Mouse (Mus musculus) frontal cortex, adult 2 months (tissue): ENCODE results near the gene Ache. TPM values are rescaled to one million over a fixed set of nuclear protein-coding genes. Genes with fewer than 3 reads are reported as not detected.

Experiments
- DNase-seq, 2 experiments: peaks; one replicate each; pipeline ENCODE4 v3.0.0; 2022; ENCODE audit warnings: low spot score in 1 of 2; ENCODE audit errors: extremely low spot score in 1 of 2
- polyA plus RNA-seq: library from polyadenylated mRNA; depleted of rRNA; stranded (reverse); fragments of >200 nt; gene quantifications from 2 replicates; pipeline ENCODE4 v1.2.3, GENCODE M21; 2012; rRNA removed

Ache gene
- polyA plus RNA-seq, 1 experiment, result 65.6 TPM

DNA sequence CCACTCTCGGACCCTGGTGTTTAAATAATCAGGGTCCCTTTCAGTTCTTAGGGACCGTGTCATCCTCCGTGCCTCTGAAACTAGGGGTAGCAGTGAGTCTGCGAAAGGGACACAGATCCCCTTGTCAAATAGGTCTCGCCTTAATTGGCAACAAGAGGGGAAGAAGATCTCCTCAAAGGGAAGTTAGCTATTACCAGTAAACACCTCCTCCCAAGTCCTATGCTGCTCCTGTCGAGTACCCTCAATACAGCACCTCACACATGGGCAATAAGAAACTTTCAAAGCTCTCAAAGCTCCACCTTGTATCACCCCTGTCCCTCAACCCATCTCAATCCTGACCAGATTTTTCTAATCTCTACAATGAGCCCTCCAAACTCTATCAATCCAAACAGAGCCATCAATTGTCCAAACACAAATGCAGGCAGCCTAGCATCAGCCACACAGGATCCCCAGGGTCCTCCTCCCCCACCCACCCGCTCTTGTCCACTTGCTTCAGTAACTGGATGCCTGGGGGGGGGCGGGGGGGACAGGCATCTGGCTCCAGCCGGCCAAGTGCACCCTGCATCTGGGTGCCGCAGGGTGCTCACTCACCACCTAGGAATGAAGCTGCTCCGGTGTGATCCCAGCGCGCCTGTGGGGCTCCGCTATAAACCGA lies 45.7 kb downstream of the Ache start:
- no peak for DNase-seq

DNA sequence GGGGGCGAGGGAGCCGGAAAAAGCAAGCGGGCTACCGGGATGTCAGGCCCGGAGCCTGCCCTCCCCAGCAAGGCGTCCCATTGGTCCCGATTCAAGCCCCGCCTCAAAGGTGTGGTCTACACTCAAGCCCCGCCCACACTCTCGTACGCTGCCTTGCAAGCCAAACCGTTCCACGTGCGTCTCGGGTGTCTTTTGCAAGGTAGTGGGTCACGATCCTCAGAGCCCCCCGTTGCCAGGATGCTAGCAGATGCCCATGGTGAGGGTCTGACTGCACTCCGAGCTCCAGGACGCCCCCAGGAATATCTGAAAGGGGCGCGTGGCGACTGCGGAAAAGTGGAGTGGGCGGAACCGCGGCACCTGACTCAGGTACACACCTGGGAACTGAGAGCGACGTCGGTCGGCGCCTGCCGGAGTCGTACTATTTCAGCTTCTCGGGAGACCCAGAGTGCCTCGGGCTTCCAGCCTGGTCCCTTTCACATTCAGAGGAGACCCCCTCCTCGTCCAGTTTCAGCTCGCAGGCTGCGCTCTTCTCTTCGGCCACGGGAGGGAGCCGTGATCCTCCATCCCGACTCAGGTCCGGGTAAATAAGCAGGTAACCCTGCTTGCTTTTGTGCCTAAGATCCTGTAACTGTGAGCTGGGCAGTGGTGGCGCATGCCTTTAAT lies 46.3 kb downstream of the Ache start, which contains the start of gene Slc12a9:
Gene Slc12a9 (minus strand): TSS at position 86 of the 663 bp plus-strand sequence.
- DNase-seq, result peak; percentile 91 to 93

DNA sequence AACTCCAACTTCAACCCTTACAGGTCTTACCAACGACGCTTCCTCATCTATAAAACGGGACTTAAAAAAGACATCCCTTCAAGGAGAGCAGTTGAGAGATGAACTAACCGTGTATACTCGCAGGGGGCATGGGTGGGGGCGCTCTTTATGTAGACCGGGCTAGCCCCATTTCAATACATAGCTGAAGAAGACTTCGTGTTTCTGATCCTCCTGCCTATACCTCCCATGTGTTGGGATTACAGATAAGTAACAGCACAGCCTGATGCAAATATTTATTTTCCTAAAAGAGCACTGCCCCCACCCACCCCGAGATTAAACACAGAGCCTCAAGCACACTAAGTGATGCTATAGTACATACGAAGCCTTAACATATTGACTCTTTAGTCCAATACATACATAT lies 47.0 kb downstream of the Ache start:
- no peak for DNase-seq

DNA sequence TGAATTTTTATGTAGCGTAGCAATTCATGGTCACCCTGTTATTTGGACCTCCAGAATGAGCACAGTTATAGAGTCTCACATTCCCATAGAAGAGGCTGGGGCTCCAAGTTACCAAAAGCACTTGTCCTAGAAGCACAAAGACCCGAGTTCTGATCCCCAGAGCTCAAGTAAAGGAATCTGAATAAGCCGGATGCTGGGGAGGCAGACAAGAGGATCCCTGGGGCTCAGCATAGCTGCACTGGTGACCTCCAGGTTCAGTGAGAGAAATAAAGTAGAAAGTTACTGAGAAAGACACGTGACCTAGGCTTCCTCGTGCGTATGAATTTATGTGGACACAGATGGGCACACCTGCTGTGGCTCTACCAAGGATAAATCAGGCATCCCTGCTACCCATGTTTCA lies 47.7 kb downstream of the Ache start:
- no peak for DNase-seq

DNA sequence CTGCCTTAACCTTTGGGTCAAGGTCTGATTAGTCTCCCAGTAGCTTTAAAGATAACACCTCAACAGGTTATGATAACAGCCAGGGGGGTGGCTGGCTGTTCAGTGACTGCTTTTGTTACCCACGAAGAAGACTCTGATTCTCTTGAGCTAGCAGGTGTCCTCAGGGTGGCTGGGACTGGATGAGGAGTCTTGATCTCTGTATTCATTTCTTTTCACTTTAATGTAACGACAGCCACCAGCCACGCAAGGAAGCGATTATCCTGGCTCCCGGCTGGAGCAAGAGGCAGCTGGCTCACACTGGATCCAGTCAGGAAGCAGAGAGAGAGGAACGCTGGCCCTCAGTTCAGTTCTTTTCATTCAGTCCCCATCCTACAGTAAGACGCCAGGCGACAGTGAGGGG lies 49.9 kb downstream of the Ache start:
- DNase-seq, result no peak

DNA sequence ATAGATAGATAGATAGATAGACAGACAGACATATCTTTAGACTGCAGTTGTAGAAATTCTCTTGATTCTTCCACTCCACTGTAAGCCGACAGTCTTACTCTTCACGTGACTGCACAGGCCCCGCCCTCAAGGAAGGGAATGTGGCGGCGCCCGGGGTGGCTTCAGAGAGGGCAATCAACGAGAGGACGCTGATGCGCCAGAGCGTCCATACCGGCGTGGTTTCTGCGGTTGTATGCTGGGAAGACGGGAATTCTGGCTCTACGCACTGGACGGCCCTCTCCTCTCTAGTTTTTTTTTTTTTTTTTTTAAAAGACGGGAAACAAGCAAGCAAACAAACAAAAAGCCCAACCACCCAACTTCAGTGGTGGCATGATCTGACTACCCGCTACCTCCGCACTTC lies 50.9 kb downstream of the Ache start:
- DNase-seq, result peak; percentile 84 to 93

- no peak for DNase-seq
These were observed 51.5 kb downstream of the Ache start for GRCm38 (mm10) chr5:137338663-137339289.

GRCm38 (mm10) chr5:137339290-137339979 lies 52.1 kb downstream of the Ache start:
- DNase-seq, result no peak

DNA sequence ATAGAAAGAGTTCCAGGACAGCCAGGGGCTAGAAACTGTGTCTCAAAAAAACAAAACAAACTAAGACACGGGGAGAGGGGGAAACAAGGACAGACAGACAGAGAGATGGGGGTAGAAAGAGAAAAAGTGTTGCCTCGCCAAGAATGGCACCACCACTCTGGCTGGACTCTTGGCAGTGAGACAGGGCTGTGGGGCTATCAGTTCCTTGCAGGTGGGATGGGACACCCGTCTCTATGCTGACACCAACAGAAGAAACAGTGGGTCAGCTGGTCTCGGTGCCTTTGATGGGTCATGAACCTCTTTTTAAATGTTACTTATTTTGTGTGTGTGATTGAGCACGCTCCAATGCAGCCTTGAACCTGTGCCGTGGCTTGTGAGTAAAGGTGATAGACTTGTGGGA lies 52.9 kb downstream of the Ache start:
- no peak for DNase-seq

- no peak for DNase-seq
These were observed 55.2 kb downstream of the Ache start for GRCm38 (mm10) chr5:137342407-137343012.

GRCm38 (mm10) chr5:137343412-137343811 lies 56.1 kb downstream of the Ache start:
- no peak for DNase-seq

DNA sequence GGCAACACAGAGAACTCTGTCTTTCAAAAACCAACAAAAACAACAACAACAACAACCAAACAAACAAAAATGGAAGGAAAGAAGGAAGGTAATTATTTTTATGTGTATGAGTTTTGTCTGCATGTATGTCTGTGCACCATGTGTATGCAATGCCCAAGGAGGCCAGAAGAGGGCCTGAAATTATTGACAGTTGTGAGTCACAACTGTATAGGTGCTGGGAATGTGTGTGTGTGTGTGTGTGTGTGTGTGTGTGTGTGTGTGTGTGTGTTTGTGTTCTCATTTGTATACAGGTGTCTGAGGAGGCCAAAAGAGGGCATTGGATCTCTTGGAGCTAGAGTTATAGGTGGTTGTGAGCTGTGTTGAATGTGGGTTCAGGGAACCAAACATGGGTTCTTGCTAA lies 56.5 kb downstream of the Ache start:
- DNase-seq, result no peak

Other genes with a start within 250 kb of the Ache start
- 263 and 311 TPM in 2 replicates for gene Ap1s1, start 241.4 kb upstream of the Ache start, polyA plus RNA-seq
- 1.9 and 2.5 TPM in 2 replicates for gene Serpine1, start 215.3 kb upstream of the Ache start, polyA plus RNA-seq
- 2.0 and 2.3 TPM in 2 replicates for gene Trim56, start 171.3 kb upstream of the Ache start, polyA plus RNA-seq
- 0.16 TPM in 1 of 2 replicates, not detected in the other for gene Muc3, start 138.2 kb upstream of the Ache start, polyA plus RNA-seq
- 28.3 and 33.2 TPM in 2 replicates for gene Muc3a, start 75.1 kb upstream of the Ache start, polyA plus RNA-seq
- gene Ufsp1, start 7.1 kb downstream of the Ache start, polyA plus RNA-seq, result 12.4 and 13.1 TPM in 2 replicates
- 268 and 278 TPM in 2 replicates for gene Srrt, start 20.2 kb downstream of the Ache start, polyA plus RNA-seq
- 8.5 and 9.0 TPM in 2 replicates for gene Trip6, start 26.9 kb downstream of the Ache start, polyA plus RNA-seq
- 32.6 and 34.6 TPM in 2 replicates for gene Slc12a9, start 46.1 kb downstream of the Ache start, polyA plus RNA-seq
- 5.6 and 6.0 TPM in 2 replicates for gene Ephb4, start 62.6 kb downstream of the Ache start, polyA plus RNA-seq
- gene Zan, start 189.5 kb downstream of the Ache start, polyA plus RNA-seq, result 0.20 and 0.29 TPM in 2 replicates
- 51.7 and 52.3 TPM in 2 replicates for gene Pop7, start 215.0 kb downstream of the Ache start, polyA plus RNA-seq
- 51.1 and 56.4 TPM in 2 replicates for gene Gigyf1, start 231.0 kb downstream of the Ache start, polyA plus RNA-seq
- gene Epo, start 245.7 kb downstream of the Ache start, polyA plus RNA-seq, result not detected in 2 replicates
- 635 and 662 TPM in 2 replicates for gene Gnb2, start 246.0 kb downstream of the Ache start, polyA plus RNA-seq